Mouse (Mus musculus) liver, embryonic 14.5 days (tissue): ENCODE measurements around the gene Git1. TPM values are rescaled to one million over a fixed set of nuclear protein-coding genes. Genes with fewer than 3 reads are reported as not detected.

Source experiments
- ATAC-seq: fragments of 200-750 bp; cut with Nextera tagmentation; 2 replicates; pipeline ENCODE4 v1.8.0; 2017; ENCODE audit warnings: moderate number of reproducible peaks, mild to moderate bottlenecking, moderate library complexity; ENCODE audit not compliant: insufficient read depth
- DNase-seq, 3 experiments: peaks; one replicate each; pipeline ENCODE4 v3.0.0-alpha.2; 2012 to 2013; ENCODE audit warnings: low read depth in 3 of 3, low spot score in 3 of 3
- H3K27ac ChIP-seq: fragments of 300-500 bp; sonication (generic); 2 replicates; pipeline ENCODE4 v1.5.1; 2014; ENCODE audit warnings: moderate library complexity, mild to moderate bottlenecking, control low read depth, inconsistent platforms
- H3K27me3 ChIP-seq: fragments of 300-500 bp; sonication (generic); 2 replicates; pipeline ENCODE4 v1.6.1; 2014; ENCODE audit warnings: mild to moderate bottlenecking, low read length, moderate library complexity; ENCODE audit not compliant: control insufficient read depth, insufficient read depth
- H3K36me3 ChIP-seq: fragments of 300-500 bp; sonication (generic); replicated peaks from 2 replicates; pipeline ENCODE4 v1.6.1; 2014; ENCODE audit warnings: low read depth; ENCODE audit not compliant: control insufficient read depth, insufficient read depth
- H3K4me1 ChIP-seq, 2 experiments: fragments of 200-500 bp in 1 of 2; fragments of 300-500 bp in 1 of 2; sonication (generic) in 1 of 2; replicated peaks; 2 replicates each; pipeline ENCODE4 v1.6.1; 2012 to 2014; ENCODE audit warnings: antibody characterized with exemption in 1 of 2, inconsistent platforms in 1 of 2, low read length in 1 of 2; ENCODE audit not compliant: control insufficient read depth in 2 of 2, insufficient read depth in 2 of 2
- H3K4me2 ChIP-seq: fragments of 300-500 bp; sonication (generic); 2 replicates; pipeline ENCODE4 v1.6.1; 2014; ENCODE audit warnings: low read depth, mild to moderate bottlenecking, control low read depth, moderate library complexity
- H3K4me3 ChIP-seq, 2 experiments: fragments of 200-500 bp in 1 of 2; fragments of 300-500 bp in 1 of 2; sonication (generic) in 1 of 2; 2 replicates each; pipeline ENCODE4 v1.5.1; 2012 to 2014; ENCODE audit warnings: low read depth in 2 of 2, low read length in 2 of 2, mild to moderate bottlenecking in 2 of 2, control low read depth in 1 of 2, inconsistent platforms in 1 of 2, moderate library complexity in 1 of 2; ENCODE audit not compliant: insufficient read depth in 1 of 2
- H3K9ac ChIP-seq: fragments of 300-500 bp; sonication (generic); replicated peaks from 2 replicates; pipeline ENCODE4 v1.6.1; 2014; ENCODE audit warnings: mild to moderate bottlenecking, control low read depth, moderate library complexity
- H3K9me3 ChIP-seq: fragments of 300-500 bp; sonication (generic); 2 replicates; pipeline ENCODE4 v1.6.1; 2016; ENCODE audit warnings: low read length, mixed read lengths; ENCODE audit not compliant: control insufficient read depth
- CTCF ChIP-seq: IDR thresholded peaks from 2 replicates; pipeline ENCODE4 v1.5.1; 2016; ENCODE audit warnings: antibody characterized with exemption, low read depth, control low read depth
- EP300 ChIP-seq: IDR thresholded peaks from 2 replicates; pipeline ENCODE4 v1.6.1; 2016; ENCODE audit warnings: antibody characterized with exemption, low read depth
- WGBS: fragments of 180-500 bp; shearing (Covaris S2); extraction: QIAGEN DNeasy Blood & Tissue Kit; methylation state at CpG from one replicate; pipeline ENCODE4 v1.1.7; 2014; ENCODE audit not compliant: insufficient replicate concordance; 5-methylcytosine and 5-hydroxymethylcytosine counted together
- polyA plus RNA-seq, 2 experiments: library from polyadenylated mRNA; depleted of rRNA in 1 of 2; stranded (reverse) in 1 of 2; unstranded in 1 of 2; fragments of >200 nt; fragmentation: Nextera tagmentation in 1 of 2; extraction: Ambion mirVana in 1 of 2; gene quantifications; 2 replicates each; pipeline versions ENCODE4 v1.2.1 to v1.2.3; 2012 to 2014

The Git1 gene
- polyA plus RNA-seq, 2 experiments: 2.2 to 6.3 TPM

GRCm38 (mm10) chr11:77514832-77515636 is 21.7 kb downstream of the Git1 start, which contains the start of gene Abhd15:
Gene Abhd15 (plus strand): TSS chr11:77515121.
- Histone ChIP-seq H3K27ac (peak within 1 kb of the TSS; percentile 16; the same call in 1 of the 2 replicates), H3K36me3 (no peaks in the 10 kb centered on the region), H3K27me3 (peaks cover 37% of the 10 kb centered on the region), H3K9ac (peak within 1 kb of the TSS; percentile 46), H3K4me1 (peaks cover 18 to 23% of the 10 kb centered on the region in 2 experiments), H3K9me3 (no peaks in the 10 kb centered on the region), H3K4me2 (peak within 1 kb of the TSS; percentile 98), H3K4me3 (peak within 1 kb of the TSS; percentile 80 to 84)
- 1% methylated on average over 69 of the region's 72 CpGs for WGBS
- no peak for TF ChIP-seq CTCF
- DNase-seq: peak in 1 of 3 experiments; percentile 52
- ATAC-seq: peak; percentile 46

- WGBS: 12% methylated on average over 39 of the region's 39 CpGs
- TF ChIP-seq CTCF (no peak), EP300 (no peak)
- DNase-seq: no peak
- no peaks in the 10 kb centered on the region for H3K36me3 ChIP-seq
- no peaks in the 10 kb centered on the region for H3K9me3 ChIP-seq
- H3K4me3 ChIP-seq: peak within 1 kb of the TSS; percentile 39 to 80
- peak within 1 kb of the TSS; percentile 98 for H3K4me2 ChIP-seq
- ATAC-seq: no peak
- H3K27ac ChIP-seq: no peak within 1 kb of the TSS
- H3K27me3 ChIP-seq: peaks cover 37% of the 10 kb centered on the region
- H3K9ac ChIP-seq: peak within 1 kb of the TSS; percentile 46
- H3K4me1 ChIP-seq: peaks cover 18 to 23% of the 10 kb centered on the region in 2 experiments
Measured at GRCm38 (mm10) chr11:77515637-77516552, 22.5 kb downstream of the Git1 start, which contains the start of gene Trp53i13. Gene Trp53i13 (minus strand): TSS chr11:77515980.

GRCm38 (mm10) chr11:77516553-77517425 is 23.4 kb downstream of the Git1 start:
- 67% methylated on average over 5 of the region's 5 CpGs for WGBS
- DNase-seq: no peak
- H3K4me2 ChIP-seq: no peak overlapping the region; the same call in none of the 2 replicates
- peaks cover 18 to 23% of the 10 kb centered on the region in 2 experiments for H3K4me1 ChIP-seq
- H3K27me3 ChIP-seq: peaks cover 37% of the 10 kb centered on the region
- no peak for ATAC-seq
- no peak for TF ChIP-seq CTCF
- no peak for TF ChIP-seq EP300
- H3K9ac ChIP-seq: no peak overlapping the region
- H3K9me3 ChIP-seq: no peaks in the 10 kb centered on the region
- H3K27ac ChIP-seq: no peak overlapping the region
- H3K36me3 ChIP-seq: no peaks in the 10 kb centered on the region
- no peak overlapping the region for H3K4me3 ChIP-seq

- no peaks in the 10 kb centered on the region for H3K36me3 ChIP-seq
- H3K4me3 ChIP-seq: no peak overlapping the region
- H3K27ac ChIP-seq: no peak overlapping the region
- H3K4me1 ChIP-seq: peaks cover 15 to 17% of the 10 kb centered on the region in 2 experiments
- peaks cover 37% of the 10 kb centered on the region for H3K27me3 ChIP-seq
- ATAC-seq: no peak
- H3K9ac ChIP-seq: no peak overlapping the region
- WGBS: 55% methylated on average over 27 of the region's 27 CpGs
- no peak overlapping the region for H3K4me2 ChIP-seq
- TF ChIP-seq EP300 (no peak), CTCF (no peak)
- DNase-seq: no peak
- H3K9me3 ChIP-seq: no peaks in the 10 kb centered on the region
Measured at GRCm38 (mm10) chr11:77518051-77518798, 24.9 kb downstream of the Git1 start.
